Mouse (Mus musculus) embryonic facial prominence, embryonic 11.5 days (tissue): ENCODE measurements around the gene Lrrc4c. TPM values are rescaled to one million over a fixed set of nuclear protein-coding genes. Genes with fewer than 3 reads are reported as not detected.

Source experiments
- ATAC-seq: fragments of 200-750 bp; cut with Nextera tagmentation; replicated peaks from 2 replicates; pipeline ENCODE4 v1.8.0; 2017; ENCODE audit warnings: low read depth; ENCODE audit not compliant: insufficient number of reproducible peaks, low FRiP score, low TSS enrichment
- DNase-seq: peaks from one replicate; pipeline ENCODE4 v3.0.0-alpha.2; 2015; ENCODE audit warnings: low spot score
- H3K27ac ChIP-seq: fragments of 300-500 bp; sonication (generic); replicated peaks from 2 replicates; pipeline ENCODE4 v1.5.1; 2014; ENCODE audit warnings: mild to moderate bottlenecking, low read depth, low read length, control low read depth
- H3K27me3 ChIP-seq: fragments of 300-500 bp; sonication (generic); 2 replicates; pipeline ENCODE4 v1.6.1; 2014; ENCODE audit warnings: mild to moderate bottlenecking, low read length, moderate library complexity, mixed read lengths; ENCODE audit not compliant: control insufficient read depth, insufficient read depth
- H3K36me3 ChIP-seq: fragments of 300-500 bp; sonication (generic); replicated peaks from 2 replicates; pipeline ENCODE4 v1.6.1; 2014; ENCODE audit warnings: low read depth, mild to moderate bottlenecking, low read length, moderate library complexity, mixed read lengths; ENCODE audit not compliant: control insufficient read depth, insufficient read depth
- H3K4me1 ChIP-seq: fragments of 300-500 bp; sonication (generic); 2 replicates; pipeline ENCODE4 v1.6.1; 2014; ENCODE audit warnings: low read length, mixed read lengths; ENCODE audit not compliant: control insufficient read depth, insufficient read depth
- H3K4me2 ChIP-seq: fragments of 300-500 bp; sonication (generic); 2 replicates; pipeline ENCODE4 v1.6.1; 2014; ENCODE audit warnings: low read depth, mild to moderate bottlenecking, control low read depth, low read length, moderate library complexity
- H3K4me3 ChIP-seq: fragments of 300-500 bp; sonication (generic); 2 replicates; pipeline ENCODE4 v1.5.1; 2014; ENCODE audit warnings: low read depth, low read length, control low read depth
- H3K9ac ChIP-seq: fragments of 300-500 bp; sonication (generic); replicated peaks from 2 replicates; pipeline ENCODE4 v1.6.1; 2014; ENCODE audit warnings: mild to moderate bottlenecking, control low read depth, low read length
- H3K9me3 ChIP-seq: fragments of 300-500 bp; sonication (generic); replicated peaks from 2 replicates; pipeline ENCODE4 v1.6.1; 2016; ENCODE audit warnings: mild to moderate bottlenecking, low read length, inconsistent platforms, mixed read lengths; ENCODE audit not compliant: control insufficient read depth
- WGBS: fragments of 180-500 bp; shearing (Covaris S2); extraction: QIAGEN DNeasy Blood & Tissue Kit; methylation state at CpG from one replicate; pipeline ENCODE4 v1.1.7; 2014; 5-methylcytosine and 5-hydroxymethylcytosine counted together
- polyA plus RNA-seq: library from polyadenylated mRNA; unstranded; fragments of >200 nt; fragmentation: Nextera tagmentation; extraction: Ambion mirVana; gene quantifications from 2 replicates; pipeline ENCODE4 v1.2.1, GENCODE M21; 2014

The Lrrc4c gene
- polyA plus RNA-seq, 1 experiment from 2014 or later = 2.2 TPM

DNA sequence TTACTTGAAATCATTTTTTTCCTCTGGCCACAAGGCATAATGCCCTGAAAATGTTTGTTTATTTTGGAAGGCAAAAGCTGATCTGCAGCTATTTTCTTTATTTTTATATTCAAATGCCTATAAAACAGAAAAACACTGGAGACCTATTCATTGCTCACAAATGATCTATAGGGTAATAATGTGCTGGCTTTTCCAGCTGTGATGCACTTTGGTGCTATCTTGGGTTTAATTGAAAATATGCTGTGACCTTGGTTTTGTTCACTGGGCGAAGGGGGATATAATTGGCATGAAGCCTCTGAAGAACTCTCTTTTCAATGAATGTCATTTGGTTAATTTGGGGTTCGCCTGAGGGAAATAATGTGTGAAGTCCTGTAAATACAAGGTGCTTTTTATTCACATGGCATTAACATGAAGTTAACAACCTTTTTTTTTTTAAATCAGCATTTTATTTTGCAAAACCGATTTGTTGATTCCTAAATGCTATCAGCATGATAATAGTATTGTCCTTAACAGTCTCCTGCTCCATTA lies 1286.8 kb downstream of the Lrrc4c start:
- H3K9me3 ChIP-seq = no peaks in the 10 kb centered on the region
- H3K4me3 ChIP-seq = no peak overlapping the region
- no peak overlapping the region for H3K4me2 ChIP-seq
- H3K27me3 ChIP-seq = no peaks in the 10 kb centered on the region
- DNase-seq = no peak
- ATAC-seq = no peak
- H3K36me3 ChIP-seq = no peaks in the 10 kb centered on the region
- no peaks in the 10 kb centered on the region for H3K4me1 ChIP-seq
- H3K9ac ChIP-seq = no peak overlapping the region
- no peak overlapping the region for H3K27ac ChIP-seq
- WGBS = 48% methylated on average over 3 of the region's 3 CpGs

DNA sequence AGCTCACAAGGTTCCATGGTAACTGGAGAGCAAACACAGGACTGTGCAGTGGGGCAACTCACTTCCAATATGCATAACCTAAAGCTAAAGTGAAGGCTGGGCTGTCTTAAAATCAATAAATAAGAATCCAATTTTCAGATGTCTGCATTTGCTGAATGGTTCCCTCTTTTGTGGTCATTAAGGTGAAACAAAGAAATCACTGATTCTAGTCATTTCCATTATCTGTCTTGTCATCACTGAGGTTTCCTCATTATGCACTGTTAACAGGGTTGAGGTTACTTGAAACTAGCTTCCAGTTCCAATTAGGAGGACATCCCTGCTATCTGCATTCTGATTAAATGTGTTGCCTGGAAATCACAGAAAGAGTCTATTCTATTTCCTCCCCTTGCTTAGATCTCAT lies 1291.5 kb downstream of the Lrrc4c start:
- Histone ChIP-seq H3K4me1 (no peaks in the 10 kb centered on the region), H3K9me3 (no peaks in the 10 kb centered on the region), H3K27me3 (no peaks in the 10 kb centered on the region), H3K27ac (no peak overlapping the region), H3K4me2 (no peak overlapping the region), H3K4me3 (no peak overlapping the region), H3K9ac (no peak overlapping the region), H3K36me3 (no peaks in the 10 kb centered on the region)
- DNase-seq = no peak
- no peak for ATAC-seq

DNA sequence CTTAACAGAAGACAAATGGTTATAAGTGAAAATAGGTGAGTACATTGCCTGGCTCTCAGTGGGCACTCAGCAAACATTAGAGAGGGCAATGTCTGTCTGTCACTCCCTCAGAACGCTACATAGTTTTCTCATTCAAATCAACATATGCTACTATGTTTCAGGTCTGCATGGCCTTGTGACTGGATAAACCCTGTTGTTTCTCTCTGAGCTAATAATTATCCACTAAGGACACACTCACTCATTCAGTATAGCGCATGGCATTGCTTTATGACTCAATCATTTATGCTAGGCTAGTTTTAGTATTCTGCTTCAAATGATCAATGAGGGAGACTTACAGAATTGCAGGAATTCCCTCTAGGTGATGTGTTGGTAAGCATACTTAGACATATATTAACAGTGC lies 1292.6 kb downstream of the Lrrc4c start:
- DNase-seq (no peak), ATAC-seq (no peak)
- Histone ChIP-seq H3K4me1 (no peaks in the 10 kb centered on the region), H3K27ac (no peak overlapping the region), H3K36me3 (no peaks in the 10 kb centered on the region), H3K27me3 (no peaks in the 10 kb centered on the region), H3K9me3 (no peaks in the 10 kb centered on the region), H3K9ac (no peak overlapping the region), H3K4me2 (no peak overlapping the region), H3K4me3 (no peak overlapping the region)
- WGBS = 84% methylated on average over 2 of the region's 2 CpGs

DNA sequence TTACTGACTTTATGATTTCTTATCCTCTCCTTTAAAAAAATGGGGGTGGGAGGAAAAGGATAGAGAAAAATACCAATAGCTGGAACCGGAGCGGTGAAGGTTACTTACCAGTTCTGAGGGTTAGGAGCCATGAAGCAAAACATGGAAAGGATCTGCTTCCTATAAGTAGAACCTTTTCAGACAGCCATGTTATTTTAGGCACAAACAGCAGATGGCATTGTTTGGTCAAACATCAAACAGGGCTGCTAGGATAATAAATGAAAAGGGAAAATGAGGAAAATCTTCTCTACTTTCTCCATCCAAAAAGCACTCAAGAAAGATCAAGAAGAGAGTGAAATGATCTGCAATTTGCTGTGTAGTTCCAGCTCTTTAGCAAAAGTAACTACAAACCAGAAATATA lies 1296.8 kb downstream of the Lrrc4c start:
- Histone ChIP-seq H3K9ac (no peak overlapping the region), H3K27ac (no peak overlapping the region), H3K27me3 (no peaks in the 10 kb centered on the region), H3K4me2 (no peak overlapping the region), H3K4me3 (no peak overlapping the region), H3K4me1 (no peaks in the 10 kb centered on the region), H3K36me3 (no peaks in the 10 kb centered on the region), H3K9me3 (no peaks in the 10 kb centered on the region)
- 63% methylated on average over 2 of the region's 2 CpGs for WGBS
- ATAC-seq (no peak), DNase-seq (peak; percentile 11)

DNA sequence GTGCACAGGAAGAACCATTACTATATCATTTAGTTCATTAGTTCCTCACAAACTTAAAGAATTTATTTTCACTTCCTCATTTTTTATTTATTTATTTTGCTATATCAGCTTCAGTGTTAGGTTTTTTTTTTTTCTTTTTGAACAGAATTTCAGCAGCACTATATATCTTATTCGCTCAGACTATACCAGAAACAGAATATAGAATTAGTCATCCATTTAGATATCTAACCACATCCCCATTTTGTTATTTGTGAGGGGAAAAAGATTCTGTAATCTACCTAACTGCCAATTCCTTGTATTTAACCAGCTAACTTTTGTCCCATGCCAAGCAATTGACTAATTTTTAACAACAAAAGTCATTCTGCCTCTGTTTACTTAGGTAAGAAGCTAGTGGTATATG lies 1300.6 kb downstream of the Lrrc4c start:
- DNase-seq (no peak), ATAC-seq (no peak)
- H3K27me3 ChIP-seq = no peaks in the 10 kb centered on the region
- H3K9me3 ChIP-seq = no peaks in the 10 kb centered on the region
- no peak overlapping the region for H3K4me2 ChIP-seq
- no peak overlapping the region for H3K9ac ChIP-seq
- H3K4me1 ChIP-seq = no peaks in the 10 kb centered on the region
- WGBS = 83% methylated on average over 1 of the region's 1 CpGs
- no peak overlapping the region for H3K27ac ChIP-seq
- H3K4me3 ChIP-seq = no peak overlapping the region
- H3K36me3 ChIP-seq = no peaks in the 10 kb centered on the region

DNA sequence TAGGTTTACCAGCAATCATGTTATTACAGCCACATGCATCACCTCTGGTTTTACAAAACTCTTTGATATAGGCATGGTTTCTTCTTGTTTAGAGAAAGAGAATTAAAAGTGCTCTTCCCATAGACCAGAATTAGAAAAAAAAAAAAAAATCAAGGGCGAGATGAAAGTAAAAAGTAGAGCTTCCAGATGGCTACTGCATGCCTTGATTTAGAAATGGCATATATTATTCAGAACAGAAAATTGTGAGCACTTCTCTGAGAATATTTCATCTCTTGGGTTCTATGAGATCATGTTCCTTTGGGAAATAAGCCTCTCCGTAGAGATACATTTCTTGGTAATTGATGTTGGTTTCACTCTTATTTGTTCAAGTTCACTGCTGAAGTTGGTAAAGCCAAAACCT lies 1322.0 kb downstream of the Lrrc4c start:
- Histone ChIP-seq H3K4me2 (no peak overlapping the region), H3K27ac (no peak overlapping the region), H3K36me3 (no peaks in the 10 kb centered on the region), H3K9ac (no peak overlapping the region), H3K4me3 (no peak overlapping the region), H3K27me3 (no peaks in the 10 kb centered on the region), H3K9me3 (no peaks in the 10 kb centered on the region), H3K4me1 (no peaks in the 10 kb centered on the region)
- DNase-seq (no peak), ATAC-seq (no peak)
- WGBS = 90% methylated on average over 2 of the region's 2 CpGs

DNA sequence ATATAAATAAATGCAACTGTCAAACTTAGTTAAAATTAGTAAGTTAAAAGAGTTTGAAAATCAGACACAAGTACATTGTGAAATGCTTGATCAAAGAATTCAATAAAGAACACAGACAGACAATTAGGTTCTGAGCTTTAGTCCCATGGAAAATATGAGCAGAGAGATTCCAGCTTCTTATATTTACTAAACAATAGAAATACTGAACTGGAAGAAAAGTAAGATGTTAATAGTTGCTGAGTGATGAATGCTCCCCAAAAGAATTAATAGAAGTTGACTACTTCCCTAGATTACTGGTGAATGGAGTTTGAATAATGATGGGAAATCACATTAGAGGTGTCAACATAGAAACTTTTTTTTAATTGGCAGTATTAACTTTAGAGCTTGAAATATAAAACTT lies 1323.7 kb downstream of the Lrrc4c start:
- Histone ChIP-seq H3K9ac (no peak overlapping the region), H3K9me3 (no peaks in the 10 kb centered on the region), H3K27ac (no peak overlapping the region), H3K27me3 (no peaks in the 10 kb centered on the region), H3K4me2 (no peak overlapping the region), H3K4me1 (no peaks in the 10 kb centered on the region), H3K4me3 (no peak overlapping the region), H3K36me3 (no peaks in the 10 kb centered on the region)
- no peak for DNase-seq
- no peak for ATAC-seq

DNA sequence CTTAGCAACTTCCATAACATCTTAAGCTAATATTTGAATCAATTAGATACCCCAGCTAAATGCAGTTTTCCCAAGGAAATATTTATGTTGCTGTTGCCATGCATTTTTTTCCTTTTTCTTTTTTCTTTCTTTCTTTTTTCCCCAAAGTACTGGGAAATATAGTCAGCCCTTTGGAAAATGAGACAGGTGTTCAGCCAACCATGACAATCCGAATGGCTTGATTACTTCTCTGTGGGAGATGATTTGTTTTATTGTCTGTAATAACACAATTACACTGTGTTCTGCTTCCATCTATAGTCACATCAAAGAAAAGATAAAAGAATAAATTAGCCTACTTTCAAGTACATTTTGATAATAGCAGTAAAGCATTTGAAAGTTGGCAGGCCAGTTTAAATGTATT lies 1334.7 kb downstream of the Lrrc4c start:
- H3K9ac ChIP-seq = no peak overlapping the region
- H3K27me3 ChIP-seq = no peaks in the 10 kb centered on the region
- 51% methylated on average over 1 of the region's 1 CpGs for WGBS
- no peaks in the 10 kb centered on the region for H3K36me3 ChIP-seq
- H3K4me1 ChIP-seq = no peaks in the 10 kb centered on the region
- no peaks in the 10 kb centered on the region for H3K9me3 ChIP-seq
- no peak overlapping the region for H3K4me3 ChIP-seq
- DNase-seq (no peak), ATAC-seq (no peak)
- no peak overlapping the region for H3K4me2 ChIP-seq
- H3K27ac ChIP-seq = no peak overlapping the region
